Mouse (Mus musculus) embryonic fibroblast, embryonic 13.5 days (primary cell): Measurements from ENCODE around the gene Map4k5.

Experiments used
- CTCF ChIP-seq: IDR thresholded peaks from 2 replicates; pipeline ENCODE4 v1.5.1; 2011; ENCODE audit warnings: mild to moderate bottlenecking, control low read depth, low read length, moderate library complexity, borderline replicate concordance; ENCODE audit not compliant: insufficient read depth
- POLR2A ChIP-seq: IDR thresholded peaks from 2 replicates; pipeline ENCODE4 v1.6.1; 2011; ENCODE audit warnings: low read depth, mild to moderate bottlenecking, control low read depth, low read length, moderate library complexity

DNA sequence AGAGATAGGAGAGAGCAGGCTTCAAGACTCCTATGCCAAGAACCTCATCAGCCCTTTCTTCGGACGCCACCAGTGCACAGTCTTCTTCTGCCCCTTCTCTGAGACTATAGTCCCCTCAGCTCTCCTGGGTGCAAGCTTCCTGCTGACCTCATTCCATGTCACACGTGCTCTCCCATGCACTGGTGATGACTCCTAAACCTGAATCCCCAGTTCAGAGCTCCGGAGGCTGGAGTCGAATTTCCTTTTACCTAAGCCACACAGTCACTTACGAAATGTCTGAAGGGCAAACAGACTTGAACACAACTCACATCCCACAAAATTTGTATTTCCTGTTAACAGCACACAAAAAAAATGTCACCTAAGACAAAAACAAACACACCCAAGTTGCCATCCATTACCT, 5.2 kb downstream of the Map4k5 start:
- TF ChIP-seq CTCF (no peak), POLR2A (no peak)
